Mouse (Mus musculus): Measurements from ENCODE around the gene Slc28a1. TPM values are rescaled to one million over a fixed set of nuclear protein-coding genes. Genes with fewer than 3 reads are reported as not detected.
A peak's percentile ranks its signal among the peaks of the same experiment; 100 is the strongest.
"Not testable (repeated sequence)": the region's sequence is repeated elsewhere in the genome, so short reads cannot be mapped to it uniquely, and the experiment has no call there.

Slc28a1 gene
- polyA plus RNA-seq, 1 experiment from 2014 or later: not detected

DNA sequence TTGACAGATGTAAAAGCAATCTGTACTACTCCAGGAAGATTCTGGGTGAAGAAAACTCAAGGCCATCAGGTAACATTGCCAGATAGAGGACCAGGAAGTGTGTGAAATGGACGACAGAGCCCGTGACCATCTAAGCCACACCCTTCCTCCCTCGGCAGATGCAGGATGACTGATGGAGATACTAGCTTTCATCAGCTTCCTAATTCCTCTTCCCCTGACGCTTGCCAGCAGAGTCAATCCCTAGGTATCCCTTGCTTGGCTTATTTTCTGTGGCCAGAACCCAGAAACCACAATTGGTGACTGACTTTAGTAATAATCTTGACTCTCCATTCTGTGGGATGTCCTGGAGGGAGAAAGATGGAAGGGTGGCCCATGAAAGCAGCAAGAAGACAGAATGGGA, 80.9 kb downstream of the Slc28a1 start:
- no peak overlapping the region for H3K9ac ChIP-seq (replicated peaks)
- no peak overlapping the region for H3K4me3 ChIP-seq (replicated peaks)
- H3K27me3 ChIP-seq: no peaks in the 10 kb centered on the region
- no peak overlapping the region for H3K27ac ChIP-seq
- no peak overlapping the region for H3K4me2 ChIP-seq
- H3K4me1 ChIP-seq (replicated peaks): peaks cover 29% of the 10 kb centered on the region
- 68% methylated on average over 4 of the region's 4 CpGs for WGBS
- H3K36me3 ChIP-seq: no peaks in the 10 kb centered on the region
- no peak for ATAC-seq (ENCODE audit: insufficient number of reproducible peaks, insufficient read depth, low FRiP score, low TSS enrichment, low read depth)
- no peaks in the 10 kb centered on the region for H3K9me3 ChIP-seq

- no peaks in the 10 kb centered on the region for H3K36me3 ChIP-seq
- WGBS: 76% methylated on average over 3 of the region's 3 CpGs
- no peak overlapping the region for H3K4me3 ChIP-seq (replicated peaks)
- no peaks in the 10 kb centered on the region for H3K9me3 ChIP-seq
- H3K9ac ChIP-seq (replicated peaks): no peak overlapping the region
- no peak overlapping the region for H3K4me2 ChIP-seq
- no peak for ATAC-seq (ENCODE audit: insufficient number of reproducible peaks, insufficient read depth, low FRiP score, low TSS enrichment, low read depth)
- H3K27ac ChIP-seq: no peak overlapping the region
- H3K4me1 ChIP-seq (replicated peaks): peaks cover 29% of the 10 kb centered on the region
- no peaks in the 10 kb centered on the region for H3K27me3 ChIP-seq
Measured at GRCm38 (mm10) chr7:81196796-81197195, 82.2 kb downstream of the Slc28a1 start.

GRCm38 (mm10) chr7:81198538-81198937, 83.9 kb downstream of the Slc28a1 start:
- Histone ChIP-seq H3K4me2 (no peak overlapping the region), H3K4me1 (replicated peaks) (peaks cover 35% of the 10 kb centered on the region), H3K36me3 (no peaks in the 10 kb centered on the region), H3K27me3 (no peaks in the 10 kb centered on the region), H3K9me3 (no peaks in the 10 kb centered on the region), H3K9ac (replicated peaks) (0 out of 2 replicates have a peak overlapping the region, but pooled peaks have one; percentile 4), H3K27ac (no peak overlapping the region), H3K4me3 (replicated peaks) (no peak overlapping the region)
- WGBS: 28% methylated on average over 4 of the region's 4 CpGs
- no peak for ATAC-seq (ENCODE audit: insufficient number of reproducible peaks, insufficient read depth, low FRiP score, low TSS enrichment, low read depth)

- WGBS: 65% methylated on average over 5 of the region's 5 CpGs
- Histone ChIP-seq H3K27me3 (no peaks in the 10 kb centered on the region), H3K4me2 (no peak overlapping the region), H3K27ac (no peak overlapping the region), H3K9ac (replicated peaks) (no peak overlapping the region), H3K9me3 (no peaks in the 10 kb centered on the region), H3K4me3 (replicated peaks) (no peak overlapping the region), H3K36me3 (no peaks in the 10 kb centered on the region), H3K4me1 (replicated peaks) (peaks cover 35% of the 10 kb centered on the region)
- no peak for ATAC-seq (ENCODE audit: insufficient number of reproducible peaks, insufficient read depth, low FRiP score, low TSS enrichment, low read depth)
Measured at GRCm38 (mm10) chr7:81199109-81199508, 84.5 kb downstream of the Slc28a1 start.

GRCm38 (mm10) chr7:81199757-81200156, 85.2 kb downstream of the Slc28a1 start:
- Histone ChIP-seq H3K9ac (replicated peaks) (no peak overlapping the region), H3K36me3 (no peaks in the 10 kb centered on the region), H3K4me3 (replicated peaks) (no peak overlapping the region), H3K9me3 (no peaks in the 10 kb centered on the region), H3K4me1 (replicated peaks) (peaks cover 35% of the 10 kb centered on the region), H3K27me3 (no peaks in the 10 kb centered on the region), H3K4me2 (no peak overlapping the region), H3K27ac (no peak overlapping the region)
- ATAC-seq (ENCODE audit: insufficient number of reproducible peaks, insufficient read depth, low FRiP score, low TSS enrichment, low read depth): no peak
- whole genome bisulfite sequencing: 64% methylated on average over 4 of the region's 4 CpGs

DNA sequence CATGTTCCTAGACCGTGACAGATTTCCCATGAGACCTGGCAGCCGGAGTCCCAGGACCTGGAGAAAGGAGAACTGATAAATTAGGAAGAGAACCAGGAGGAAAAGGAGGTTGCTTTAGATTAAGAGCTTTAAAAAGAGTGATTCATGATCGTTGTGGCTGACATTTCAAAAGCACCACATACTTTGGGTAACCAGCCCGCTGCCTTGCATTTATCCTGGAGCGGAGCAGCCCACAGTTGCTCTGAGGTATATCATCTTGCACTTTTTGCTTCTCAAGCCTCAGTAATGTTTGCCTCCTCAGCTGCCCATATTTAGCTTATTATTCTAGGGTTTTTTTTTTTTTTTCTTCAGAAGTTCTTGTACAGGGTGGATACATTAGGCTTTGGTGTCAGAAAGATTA, 87.8 kb downstream of the Slc28a1 start:
- H3K36me3 ChIP-seq: no peaks in the 10 kb centered on the region
- ATAC-seq (ENCODE audit: insufficient number of reproducible peaks, insufficient read depth, low FRiP score, low TSS enrichment, low read depth): no peak
- WGBS: 44% methylated on average over 5 of the region's 5 CpGs
- H3K4me2 ChIP-seq: no peak overlapping the region
- H3K27ac ChIP-seq: no peak overlapping the region
- H3K27me3 ChIP-seq: no peaks in the 10 kb centered on the region
- H3K9me3 ChIP-seq: no peaks in the 10 kb centered on the region
- H3K4me1 ChIP-seq (replicated peaks): peaks cover 28% of the 10 kb centered on the region
- no peak overlapping the region for H3K4me3 ChIP-seq (replicated peaks)
- H3K9ac ChIP-seq (replicated peaks): no peak overlapping the region

- WGBS: 86% methylated on average over 10 of the region's 10 CpGs
- not testable (repeated sequence) for H3K4me2 ChIP-seq, H3K27ac ChIP-seq
Measured at GRCm38 (mm10) chr7:81203576-81203975, 89.0 kb downstream of the Slc28a1 start.

DNA sequence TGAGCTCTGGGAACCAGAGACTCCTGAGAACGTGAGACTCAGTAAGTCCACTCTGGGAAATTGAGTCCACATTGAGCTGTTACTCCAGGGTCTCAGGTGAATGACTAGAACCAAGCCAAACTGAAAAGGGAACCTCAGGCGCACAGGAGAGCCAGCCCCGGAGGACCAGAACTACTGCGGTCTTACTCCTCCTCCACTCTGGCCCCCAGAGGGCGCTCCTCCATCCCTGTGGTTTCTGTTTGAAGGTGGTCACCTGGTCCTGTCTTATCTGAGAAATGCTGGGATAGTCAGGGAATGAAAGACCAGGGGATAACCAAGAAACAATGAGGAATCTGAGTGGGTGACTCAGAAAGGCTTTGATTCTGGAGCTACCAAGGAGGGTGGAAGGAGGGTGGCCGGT, 94.3 kb downstream of the Slc28a1 start:
- no peaks in the 10 kb centered on the region for H3K36me3 ChIP-seq
- no peak for ATAC-seq (ENCODE audit: insufficient number of reproducible peaks, insufficient read depth, low FRiP score, low TSS enrichment, low read depth)
- H3K4me3 ChIP-seq (replicated peaks): no peak overlapping the region
- H3K27me3 ChIP-seq: peaks cover 41% of the 10 kb centered on the region
- H3K4me1 ChIP-seq (replicated peaks): peaks cover 20% of the 10 kb centered on the region; the same call in 1 of the 2 replicates
- H3K9me3 ChIP-seq: no peaks in the 10 kb centered on the region
- WGBS: 17% methylated on average over 6 of the region's 6 CpGs
- no peak overlapping the region for H3K9ac ChIP-seq (replicated peaks)
- no peak overlapping the region for H3K4me2 ChIP-seq
- H3K27ac ChIP-seq: no peak overlapping the region

More at GRCm38 (mm10) chr7:81203576-81203975, 89.0 kb downstream of the Slc28a1 start:
- H3K36me3 ChIP-seq; H3K27me3 ChIP-seq; ATAC-seq (ENCODE audit: insufficient number of reproducible peaks, insufficient read depth, low FRiP score, low TSS enrichment, low read depth); H3K9me3 ChIP-seq; H3K9ac ChIP-seq (replicated peaks); H3K4me3 ChIP-seq (replicated peaks): not testable (repeated sequence)
- peaks cover 16% of the 10 kb centered on the region for H3K4me1 ChIP-seq (replicated peaks)

GRCm38 (mm10) chr7:81209979-81210685, 95.5 kb downstream of the Slc28a1 start:
- Histone ChIP-seq H3K36me3 (no peaks in the 10 kb centered on the region), H3K4me3 (replicated peaks) (no peak overlapping the region), H3K4me1 (replicated peaks) (peaks cover 20% of the 10 kb centered on the region; the same call in 1 of the 2 replicates), H3K4me2 (no peak overlapping the region), H3K9me3 (no peaks in the 10 kb centered on the region), H3K27ac (no peak overlapping the region), H3K27me3 (peaks cover 53% of the 10 kb centered on the region), H3K9ac (replicated peaks) (no peak overlapping the region)
- no peak for ATAC-seq (ENCODE audit: insufficient number of reproducible peaks, insufficient read depth, low FRiP score, low TSS enrichment, low read depth)
- 48% methylated on average over 11 of the region's 12 CpGs for WGBS

GRCm38 (mm10) chr7:81211760-81212159, 97.2 kb downstream of the Slc28a1 start:
- no peak for ATAC-seq (ENCODE audit: insufficient number of reproducible peaks, insufficient read depth, low FRiP score, low TSS enrichment, low read depth)
- Histone ChIP-seq H3K27me3 (peaks cover 65% of the 10 kb centered on the region), H3K4me2 (peak overlapping the region; percentile 61), H3K9ac (replicated peaks) (no peak overlapping the region), H3K27ac (no peak overlapping the region), H3K9me3 (no peaks in the 10 kb centered on the region), H3K4me1 (replicated peaks) (peaks cover 20% of the 10 kb centered on the region; the same call in 1 of the 2 replicates), H3K4me3 (replicated peaks) (no peak overlapping the region), H3K36me3 (no peaks in the 10 kb centered on the region)
- 4% methylated on average over 8 of the region's 8 CpGs for WGBS

- no peaks in the 10 kb centered on the region for H3K36me3 ChIP-seq
- ATAC-seq (ENCODE audit: insufficient number of reproducible peaks, insufficient read depth, low FRiP score, low TSS enrichment, low read depth): 0 out of 2 replicates have a peak, but pooled peaks have one; percentile 45
- peaks cover 20% of the 10 kb centered on the region; the same call in 1 of the 2 replicates for H3K4me1 ChIP-seq (replicated peaks)
- H3K27ac ChIP-seq: peak overlapping the region; percentile 62; the same call in 1 of the 2 replicates
- H3K27me3 ChIP-seq: peaks cover 66% of the 10 kb centered on the region
- no peaks in the 10 kb centered on the region for H3K9me3 ChIP-seq
- peak overlapping the region; percentile 61 for H3K4me2 ChIP-seq
- peak overlapping the region; percentile 48; the same call in 1 of the 2 replicates for H3K9ac ChIP-seq (replicated peaks)
- H3K4me3 ChIP-seq (replicated peaks): peak overlapping the region; percentile 51
- WGBS: under 1% methylated on average over 22 of the region's 22 CpGs
Measured at GRCm38 (mm10) chr7:81212261-81212681, 97.7 kb downstream of the Slc28a1 start.

Data from limb, embryonic 12.5 days (tissue).